Mouse (Mus musculus) megakaryocyte, embryonic 14.5 days (primary cell): ENCODE results near the gene Fbxl13.

ENCODE experiments used
- FLI1 ChIP-seq: IDR thresholded peaks from 2 replicates; pipeline ENCODE4 v1.6.1; 2012; ENCODE audit warnings: low read length, inconsistent platforms, mixed read lengths
- GATA1 ChIP-seq: IDR thresholded peaks from 3 replicates; pipeline ENCODE4 v1.6.1; 2012; ENCODE audit warnings: mixed read lengths, low read length, inconsistent platforms, borderline replicate concordance

GRCm38 (mm10) chr5:21517562-21517961, 127.9 kb downstream of the Fbxl13 start:
- TF ChIP-seq GATA1 (no peak), FLI1 (no peak)
